Mouse (Mus musculus) CD4-positive naive resting alpha-beta T cell, adult 57 days (primary cell): ENCODE measurements around the gene Uap1. TPM values are rescaled to one million over a fixed set of nuclear protein-coding genes. Genes with fewer than 3 reads are reported as not detected.

Experiments
- total RNA-seq: library from RNA; stranded (reverse); gene quantifications from one replicate; pipeline ENCODE4 v1.2.4, GENCODE M21; 2023

Gene Uap1
- 36.1 TPM for total RNA-seq

DNA sequence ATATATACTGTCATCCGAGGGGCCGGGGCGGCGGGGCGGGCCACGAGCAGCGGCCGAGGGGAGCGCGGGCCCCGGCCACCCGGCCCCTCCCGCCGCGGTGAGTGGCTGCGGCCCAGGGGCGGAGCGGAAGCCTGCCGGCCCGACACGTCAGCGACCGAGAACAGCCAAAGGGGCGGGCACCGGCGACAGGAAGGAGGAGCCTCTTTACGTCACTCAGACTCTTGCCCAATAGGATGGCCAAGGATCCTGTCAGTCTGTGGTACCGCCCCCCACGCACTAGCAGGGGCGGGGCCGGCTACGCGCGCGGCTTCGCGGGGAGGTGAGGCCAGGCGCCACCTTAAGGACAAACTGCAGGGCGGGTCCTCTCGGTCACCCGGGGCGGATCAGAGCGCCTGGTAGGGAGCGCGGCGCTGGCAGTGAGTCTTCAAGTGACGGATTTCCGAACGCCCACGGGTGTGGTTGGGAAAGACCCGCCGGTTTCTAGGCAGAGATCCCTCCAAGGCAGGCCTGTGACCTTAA, at the start of gene Uap1:
Uap1 (minus strand) TSS at position 144 of the 519 bp plus-strand sequence.

DNA sequence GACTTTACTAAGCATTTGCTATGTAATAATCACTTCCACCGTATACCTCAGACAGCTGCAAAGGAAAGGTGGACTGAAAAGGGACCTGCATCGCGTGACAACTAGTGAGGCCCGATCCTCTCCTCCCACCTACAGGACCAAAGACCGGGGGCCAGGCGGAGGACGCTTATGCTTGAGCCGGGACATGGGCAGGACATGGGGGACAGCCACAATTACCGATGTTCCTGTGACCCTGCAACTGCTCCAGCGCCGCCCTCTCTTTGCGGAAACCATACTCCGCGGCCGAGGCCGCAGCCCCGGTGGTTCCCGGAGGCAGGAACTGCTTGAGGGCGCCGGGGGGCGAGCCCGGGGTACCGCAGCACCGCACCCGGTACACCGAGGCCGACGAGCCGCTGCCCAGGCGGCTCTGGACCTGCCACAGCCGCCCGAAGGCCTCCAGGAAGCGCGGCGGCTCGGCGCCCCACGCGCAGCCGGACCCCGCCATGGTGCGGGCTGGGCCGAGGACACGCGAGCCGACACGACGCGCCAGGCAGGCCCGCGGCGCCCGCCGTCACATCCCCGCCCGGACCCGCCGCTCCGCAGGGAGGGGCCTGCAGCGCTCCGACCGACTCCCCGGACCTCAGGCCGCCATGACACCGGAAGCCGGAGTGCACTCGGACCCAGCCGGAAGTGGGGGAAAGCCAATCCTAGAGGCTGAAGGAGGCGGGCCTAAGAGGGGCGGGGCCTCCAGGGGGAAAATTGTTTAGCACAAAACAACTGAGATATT, 40.2 kb upstream of the Uap1 start, which contains the start of gene Uhmk1:
Uhmk1 (minus strand) TSS at position 641 of the 766 bp plus-strand sequence.

DNA sequence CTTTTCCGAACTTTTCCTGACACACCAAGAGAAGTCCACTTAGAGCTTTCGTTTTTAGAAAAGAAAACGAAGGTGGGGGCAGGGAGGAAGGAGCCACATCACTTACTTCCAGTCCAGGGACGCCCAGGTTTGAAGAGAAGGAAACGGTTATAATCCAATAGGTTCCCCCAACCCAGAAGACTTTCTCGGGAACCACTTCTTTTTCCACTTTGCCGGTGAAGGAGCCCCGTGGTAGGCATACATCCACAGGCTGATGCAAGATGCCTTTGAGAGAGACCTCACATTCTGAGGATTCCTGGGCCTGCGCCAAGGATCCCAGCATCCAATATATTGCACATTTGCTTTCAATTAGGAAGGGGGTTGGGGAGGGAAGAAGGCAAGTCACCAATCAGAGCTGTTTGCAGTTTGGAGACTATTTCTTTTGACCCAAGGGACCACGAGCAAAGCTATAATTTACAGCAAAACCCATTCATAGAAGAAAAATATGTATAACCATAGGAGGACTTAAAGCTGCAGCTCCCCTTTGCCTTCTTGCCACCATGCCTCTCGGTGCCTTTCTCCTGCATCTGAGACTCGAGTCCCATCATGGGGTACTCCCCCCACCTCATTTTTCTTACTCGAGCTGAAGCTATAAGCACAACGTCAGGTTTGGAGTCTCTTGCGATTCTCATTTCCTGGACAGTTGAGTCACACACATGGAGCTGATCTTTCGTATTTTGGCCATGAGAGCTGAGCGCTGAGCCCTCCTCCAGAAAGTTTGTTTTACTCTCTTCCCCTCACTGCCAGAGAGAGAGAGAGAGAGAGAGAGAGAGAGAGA, 64.0 kb downstream of the Uap1 start, which contains the start of gene Ddr2:
Ddr2 (minus strand) TSS at position 247 of the 817 bp plus-strand sequence.

Other genes starting within 250 kb of the Uap1 start
- gene Ccdc190, start 246.3 kb downstream of the Uap1 start, total RNA-seq, result not detected
- gene Hsd17b7, start 205.7 kb downstream of the Uap1 start, total RNA-seq, result 8.8 TPM
- gene Ddr2, start 64.2 kb downstream of the Uap1 start, total RNA-seq, result 0.56 TPM
- 45.9 TPM for gene Uhmk1, start 40.4 kb upstream of the Uap1 start, total RNA-seq
- not detected for gene Sh2d1b2, start 57.8 kb upstream of the Uap1 start, total RNA-seq
- 0.74 TPM for gene Sh2d1b1, start 102.4 kb upstream of the Uap1 start, total RNA-seq
- gene Gm7694, start 131.4 kb upstream of the Uap1 start, total RNA-seq, result 0.24 TPM
- not detected for gene Spata46, start 133.8 kb upstream of the Uap1 start, total RNA-seq